Comparison of ENCODE assay signal across 7 mouse cellular contexts in genomic region chr9:50855780-50856179, GRCm38 (mm10). TPM values are rescaled to one million over a fixed set of nuclear protein-coding genes. Genes with fewer than 3 reads are reported as not detected.
A peak's percentile ranks its signal among the peaks of the same experiment; 100 is the strongest.
DNase-seq lines count a peak whose midpoint lies in the region; ATAC-seq and TF ChIP-seq lines count a peak whose summit lies in the region.

No protein-coding gene starts in this region.

- H3K9ac ChIP-seq in lung, embryonic 15.5 days: peak overlapping the region; percentile 48; the same call in 1 of the 2 replicates
- no peak overlapping the region for H3K9ac ChIP-seq in forebrain, embryonic 12.5 days
- peak overlapping the region; percentile 85 for H3K9ac ChIP-seq in limb, embryonic 13.5 days

- H3K4me1 ChIP-seq in lung, embryonic 15.5 days: peaks cover 28% of the 10 kb centered on the region
- peaks cover 23% of the 10 kb centered on the region for H3K4me1 ChIP-seq in forebrain, embryonic 12.5 days
- peaks cover 43% of the 10 kb centered on the region for H3K4me1 ChIP-seq in limb, embryonic 13.5 days
- peaks cover 3% of the 10 kb centered on the region; the same call in 1 of the 2 replicates for H3K4me1 ChIP-seq in small intestine, adult 2 months (ENCODE audit: control insufficient read depth, insufficient read depth, insufficient read length, low read length)

- intact Hi-C loops in gastrocnemius, postnatal 14 days (cut with DNase I; ENCODE audit: low total_unique reads): no loop called here

- 70% methylated on average over 5 of the region's 5 CpGs for WGBS in lung, embryonic 15.5 days
- WGBS in forebrain, embryonic 12.5 days: 63% methylated on average over 5 of the region's 5 CpGs
- WGBS in limb, embryonic 13.5 days: 59% methylated on average over 5 of the region's 5 CpGs
- WGBS in small intestine, adult 2 months: 85% methylated on average over 5 of the region's 5 CpGs

- DNase-seq in lung, postnatal 10 days: no peak
- no peak for DNase-seq in gastrocnemius, postnatal 14 days
- no peak for DNase-seq in frontal cortex, postnatal 25 days (ENCODE audit: low spot score in 2 of 2)

- no peak for TF ChIP-seq CTCF in small intestine, adult 2 months (IDR thresholded peaks at IDR 0.05; ENCODE audit: extremely low read depth, insufficient read length, insufficient replicate concordance, low read depth, low read length)

- peak overlapping the region; percentile 88 for H3K27ac ChIP-seq in lung, embryonic 15.5 days
- peak overlapping the region; percentile 76 for H3K27ac ChIP-seq in forebrain, embryonic 12.5 days
- peak overlapping the region; percentile 92 for H3K27ac ChIP-seq in limb, embryonic 13.5 days
- H3K27ac ChIP-seq in small intestine, adult 2 months (ENCODE audit: insufficient read depth, low read depth, low read length): 0 out of 2 replicates have a peak overlapping the region, but pooled peaks have one; percentile 34

- peak overlapping the region; percentile 78 for H3K4me3 ChIP-seq in lung, embryonic 15.5 days
- H3K4me3 ChIP-seq in forebrain, embryonic 12.5 days (replicated peaks): no peak overlapping the region
- peak overlapping the region; percentile 87 for H3K4me3 ChIP-seq in limb, embryonic 13.5 days
- H3K4me3 ChIP-seq in small intestine, adult 2 months (ENCODE audit: low read depth, low read length): no peak overlapping the region

- ATAC-seq in lung, embryonic 15.5 days (ENCODE audit: borderline replicate concordance, extremely low read depth, low FRiP score, low TSS enrichment): no peak
- ATAC-seq in forebrain, embryonic 12.5 days (ENCODE audit: low FRiP score): no peak
- ATAC-seq in limb, embryonic 13.5 days (ENCODE audit: low FRiP score, low read depth): no peak

- TF ChIP-seq POLR2A in small intestine, adult 2 months (IDR thresholded peaks at IDR 0.05; ENCODE audit: low read depth, low read length): no peak

- H3K27me3 ChIP-seq in lung, embryonic 15.5 days: no peaks in the 10 kb centered on the region
- H3K27me3 ChIP-seq in forebrain, embryonic 12.5 days: 0 out of 2 replicates have a peak, but pooled peaks cover 4% of the 10 kb centered on the region
- no peaks in the 10 kb centered on the region for H3K27me3 ChIP-seq in limb, embryonic 13.5 days
- H3K27me3 ChIP-seq in small intestine, adult 2 months (ENCODE audit: control insufficient read depth, insufficient read depth, low read length): no peaks in the 10 kb centered on the region

- H3K36me3 ChIP-seq in lung, embryonic 15.5 days: peaks cover 16% of the 10 kb centered on the region
- H3K36me3 ChIP-seq in forebrain, embryonic 12.5 days (replicated peaks): peaks cover 17% of the 10 kb centered on the region
- peaks cover 21% of the 10 kb centered on the region for H3K36me3 ChIP-seq in limb, embryonic 13.5 days
- H3K36me3 ChIP-seq in small intestine, adult 2 months (ENCODE audit: control insufficient read depth, insufficient read depth, low read length): peaks cover 3% of the 10 kb centered on the region; the same call in 1 of the 2 replicates

- no peaks in the 10 kb centered on the region for H3K9me3 ChIP-seq in lung, embryonic 15.5 days
- no peaks in the 10 kb centered on the region for H3K9me3 ChIP-seq in forebrain, embryonic 12.5 days
- H3K9me3 ChIP-seq in limb, embryonic 13.5 days: no peaks in the 10 kb centered on the region

- peak overlapping the region; percentile 73 for H3K4me2 ChIP-seq in lung, embryonic 15.5 days
- H3K4me2 ChIP-seq in forebrain, embryonic 12.5 days: peak overlapping the region; percentile 57
- peak overlapping the region; percentile 75 for H3K4me2 ChIP-seq in limb, embryonic 13.5 days (replicated peaks)

RNA-seq across cellular contexts. Expression of gene Ppp2r1b, which starts 10.7 kb away (rescaled TPM):
- polyA plus RNA-seq in lung, embryonic 15.5 days (2015; fragmentation: Nextera tagmentation; extraction: Ambion mirVana): 62.1 and 66.1 TPM in 2 replicates
- 109 and 112 TPM in 2 replicates for polyA plus RNA-seq in forebrain, embryonic 12.5 days (2016; fragmentation: Nextera tagmentation; extraction: Ambion mirVana)
- 74.3 and 77.3 TPM in 2 replicates for polyA plus RNA-seq in limb, embryonic 13.5 days (2015; fragmentation: Nextera tagmentation; extraction: Ambion mirVana)
- 1.6 and 1.9 TPM in 2 replicates for polyA plus RNA-seq in small intestine, adult 2 months (2012; rRNA removed)
- total RNA-seq in gastrocnemius, postnatal 14 days (2021): 1 to 10 TPM; 5.5 to 5.8 TPM

Comparison
In these comparisons a context has a peak if more than half of its experiments do, and no peak if none do; other contexts are left out.
1. H3K27ac ChIP-seq: peak in every context shown above with its lines; median percentile 92 in limb, embryonic 13.5 days; 88 in lung, embryonic 15.5 days; 76 in forebrain, embryonic 12.5 days; 34 in small intestine, adult 2 months.
2. H3K4me3 ChIP-seq: peak in lung, embryonic 15.5 days (single experiment) and limb, embryonic 13.5 days (single experiment); none in forebrain, embryonic 12.5 days (single experiment) and small intestine, adult 2 months (single experiment).
3. RNA of gene Ppp2r1b, which starts 10.7 kb away (polyA plus RNA-seq): 109 to 112 TPM in forebrain, embryonic 12.5 days, 74.3 to 77.3 TPM in limb, embryonic 13.5 days and 62.1 to 66.1 TPM in lung, embryonic 15.5 days; 1.6 to 1.9 TPM in small intestine, adult 2 months; every median in the first group is over 10 times any median in the second.
4. Peak in every context shown above with its lines, with median percentiles within 50 percentile points of each other: H3K4me2 ChIP-seq.